Mouse (Mus musculus) midbrain, embryonic 15.5 days (tissue): ENCODE measurements at regions not wholly inside any gene's neighbourhood (a gene's known extent, or its start where the extent isn't known, plus 50 kb on each side); places are given as distances from the start of the nearest gene placed in this dataset.
"Not testable (repeated sequence)": the region's sequence is repeated elsewhere in the genome, so short reads cannot be mapped to it uniquely, and the experiment has no call there.

ENCODE experiments used
- ATAC-seq: fragments of 200-750 bp; cut with Nextera tagmentation; replicated peaks from 2 replicates; pipeline ENCODE4 v1.8.0; 2017; ENCODE audit warnings: moderate TSS enrichment
- H3K27ac ChIP-seq: fragments of 300-500 bp; sonication (generic); 2 replicates; pipeline ENCODE4 v1.5.1; 2015; ENCODE audit warnings: mild to moderate bottlenecking, inconsistent platforms
- H3K27me3 ChIP-seq: fragments of 300-500 bp; sonication (generic); replicated peaks from 2 replicates; pipeline ENCODE4 v1.6.1; 2015; ENCODE audit warnings: inconsistent platforms
- H3K36me3 ChIP-seq: fragments of 300-500 bp; sonication (generic); replicated peaks from 2 replicates; pipeline ENCODE4 v1.6.1; 2015; ENCODE audit warnings: inconsistent platforms
- H3K4me1 ChIP-seq: fragments of 300-500 bp; sonication (generic); 2 replicates; pipeline ENCODE4 v1.6.1; 2015; ENCODE audit warnings: inconsistent platforms
- H3K4me2 ChIP-seq: fragments of 300-500 bp; sonication (generic); 2 replicates; pipeline ENCODE4 v1.6.1; 2015; ENCODE audit warnings: inconsistent platforms, mild to moderate bottlenecking, moderate library complexity
- H3K4me3 ChIP-seq: fragments of 300-500 bp; sonication (generic); 2 replicates; pipeline ENCODE4 v1.5.1; 2015; ENCODE audit warnings: mild to moderate bottlenecking, inconsistent platforms
- H3K9ac ChIP-seq: fragments of 300-500 bp; sonication (generic); 2 replicates; pipeline ENCODE4 v1.6.1; 2015; ENCODE audit warnings: mild to moderate bottlenecking, inconsistent platforms
- H3K9me3 ChIP-seq: fragments of 300-500 bp; sonication (generic); 2 replicates; pipeline ENCODE4 v1.6.1; 2016; ENCODE audit warnings: inconsistent platforms
- WGBS: fragments of 180-500 bp; shearing (Covaris S2); methylation state at CpG from one replicate; pipeline ENCODE4 v1.1.7; 2015; ENCODE audit warnings: mixed read lengths; 5-methylcytosine and 5-hydroxymethylcytosine counted together

DNA sequence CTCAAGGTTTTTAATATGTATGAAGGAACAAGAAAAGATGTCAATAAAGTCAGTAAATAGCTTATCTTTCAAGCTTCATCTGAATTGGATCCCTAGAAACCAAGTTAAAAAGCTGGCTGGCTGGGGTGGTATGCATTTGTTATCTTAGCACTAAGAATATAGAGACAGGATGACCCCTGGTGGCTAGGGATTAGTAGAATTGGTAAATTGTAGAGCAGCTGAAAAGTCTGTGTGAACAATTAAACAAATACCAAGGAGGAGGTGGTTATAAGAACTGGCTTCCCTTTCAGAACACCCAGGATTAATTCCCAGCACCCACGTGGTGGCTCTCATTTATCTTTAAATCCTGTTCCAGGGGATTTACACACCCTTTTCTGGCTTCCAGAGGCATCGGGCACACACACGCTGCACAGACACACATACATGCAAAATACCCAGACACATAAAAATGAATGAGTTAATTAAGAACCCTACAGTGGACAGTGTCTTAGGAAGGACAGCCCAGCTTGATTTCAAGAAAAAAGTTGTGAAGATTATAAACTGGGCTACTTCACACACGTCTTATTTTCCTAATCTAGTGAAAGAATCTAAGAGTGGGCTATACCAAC lies 170.5 kb downstream of the Pdzph1 start:
- H3K36me3 ChIP-seq, result no peaks in the 10 kb centered on the region
- no peak overlapping the region for H3K4me2 ChIP-seq
- no peak overlapping the region for H3K4me3 ChIP-seq
- H3K27ac ChIP-seq, result no peak overlapping the region
- ATAC-seq, result peak; percentile 86; the same call in 1 of the 2 replicates
- no peaks in the 10 kb centered on the region for H3K4me1 ChIP-seq
- 12% methylated on average over 4 of the region's 4 CpGs for WGBS
- H3K9ac ChIP-seq, result no peak overlapping the region
- no peaks in the 10 kb centered on the region for H3K9me3 ChIP-seq
- H3K27me3 ChIP-seq, result no peaks in the 10 kb centered on the region

DNA sequence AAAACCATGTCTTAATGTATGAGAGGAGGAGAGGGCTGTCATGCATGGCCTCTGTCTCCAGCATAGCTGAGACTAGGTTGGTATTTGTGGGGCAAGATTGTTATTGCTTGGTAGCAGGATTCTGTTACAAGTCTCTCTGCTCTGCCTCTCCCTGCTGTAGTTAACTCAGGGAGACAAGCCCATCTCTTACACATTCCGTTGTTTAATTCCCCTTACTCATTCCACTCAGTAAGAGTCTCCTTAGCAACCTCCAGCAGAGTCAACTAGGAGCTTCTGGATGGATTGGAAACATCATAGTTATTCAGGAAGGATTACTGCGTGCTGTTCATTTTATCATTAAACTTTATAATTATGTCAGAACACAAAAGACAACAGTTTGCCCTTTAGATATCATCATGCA lies 171.8 kb downstream of the Pdzph1 start:
- 42% methylated on average over 2 of the region's 2 CpGs for WGBS
- Histone ChIP-seq H3K9me3 (no peaks in the 10 kb centered on the region), H3K4me2 (no peak overlapping the region), H3K27ac (no peak overlapping the region), H3K36me3 (no peaks in the 10 kb centered on the region), H3K27me3 (no peaks in the 10 kb centered on the region), H3K9ac (no peak overlapping the region), H3K4me3 (no peak overlapping the region), H3K4me1 (no peaks in the 10 kb centered on the region)
- no peak for ATAC-seq

DNA sequence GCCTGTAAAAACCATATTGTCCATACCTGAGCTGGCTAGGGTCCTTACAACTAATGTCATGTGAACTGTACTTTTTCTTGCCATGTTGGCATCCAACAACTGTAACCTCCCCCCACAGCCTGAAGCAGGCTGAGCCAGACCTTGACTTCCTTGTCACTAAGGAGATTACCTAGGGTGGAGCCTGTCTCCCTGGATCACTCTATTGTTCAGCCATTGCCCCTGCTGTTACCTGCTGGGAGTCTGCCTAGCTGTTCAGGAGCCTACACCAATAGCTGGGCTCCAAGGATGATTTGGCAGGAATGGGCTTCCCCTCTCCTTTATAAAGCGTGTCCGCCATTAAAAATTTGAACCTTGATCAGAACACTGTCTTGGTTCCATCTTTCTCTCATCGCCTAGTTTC lies 215.7 kb downstream of the Pdzph1 start:
- not testable (repeated sequence) for H3K27ac ChIP-seq, H3K27me3 ChIP-seq, H3K4me1 ChIP-seq, H3K36me3 ChIP-seq, H3K4me2 ChIP-seq, H3K4me3 ChIP-seq, ATAC-seq, H3K9ac ChIP-seq, H3K9me3 ChIP-seq
- WGBS, result 74% methylated on average over 3 of the region's 3 CpGs

DNA sequence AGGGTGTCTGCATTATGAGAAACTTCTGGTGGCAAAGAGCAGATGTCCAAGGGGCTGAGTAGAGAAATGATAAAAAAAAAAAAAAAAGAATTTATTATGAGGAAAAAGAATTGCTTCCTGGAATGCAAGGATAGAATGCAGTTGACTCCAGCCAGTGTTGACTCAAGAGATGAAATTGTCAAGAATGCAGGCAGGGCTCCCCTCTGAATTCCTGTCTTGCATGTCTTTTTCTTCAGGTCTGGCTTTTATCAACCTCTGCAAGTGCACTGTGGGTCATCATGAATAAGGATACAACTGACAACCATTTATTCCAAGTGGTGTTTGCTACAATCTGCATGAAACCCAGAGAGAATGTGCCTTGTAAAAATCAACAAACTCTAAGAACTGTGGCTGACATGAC lies 217.6 kb downstream of the Pdzph1 start:
- Histone ChIP-seq H3K4me3 (no peak overlapping the region), H3K27me3 (no peaks in the 10 kb centered on the region), H3K4me1 (no peaks in the 10 kb centered on the region), H3K9ac (no peak overlapping the region), H3K36me3 (no peaks in the 10 kb centered on the region), H3K27ac (no peak overlapping the region), H3K4me2 (no peak overlapping the region), H3K9me3 (no peaks in the 10 kb centered on the region)
- no peak for ATAC-seq

DNA sequence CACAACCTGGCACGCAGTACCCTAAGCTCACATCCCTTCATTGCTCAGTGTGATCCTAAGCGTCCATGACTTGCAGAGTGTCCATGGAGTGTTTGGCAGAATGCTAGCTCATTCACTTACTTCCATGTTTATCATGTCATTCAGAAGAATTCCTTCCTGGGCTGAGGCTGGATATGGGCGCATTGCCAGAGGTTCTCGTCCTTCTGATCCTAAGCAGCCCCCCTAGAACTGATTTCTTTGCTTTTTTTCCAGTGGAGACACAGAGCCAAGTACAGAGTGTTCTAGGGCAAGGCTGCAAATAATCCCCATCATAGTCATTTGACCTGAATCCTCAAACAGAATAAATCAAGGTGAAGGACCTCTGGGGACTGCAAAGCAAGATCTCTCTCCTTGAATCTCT lies 226.0 kb downstream of the Pdzph1 start:
- WGBS, result 84% methylated on average over 4 of the region's 4 CpGs
- H3K9ac ChIP-seq, result no peak overlapping the region
- no peaks in the 10 kb centered on the region for H3K4me1 ChIP-seq
- no peak overlapping the region for H3K4me2 ChIP-seq
- no peaks in the 10 kb centered on the region for H3K27me3 ChIP-seq
- H3K9me3 ChIP-seq, result no peaks in the 10 kb centered on the region
- no peak overlapping the region for H3K27ac ChIP-seq
- no peak for ATAC-seq
- H3K4me3 ChIP-seq, result no peak overlapping the region
- no peaks in the 10 kb centered on the region for H3K36me3 ChIP-seq

DNA sequence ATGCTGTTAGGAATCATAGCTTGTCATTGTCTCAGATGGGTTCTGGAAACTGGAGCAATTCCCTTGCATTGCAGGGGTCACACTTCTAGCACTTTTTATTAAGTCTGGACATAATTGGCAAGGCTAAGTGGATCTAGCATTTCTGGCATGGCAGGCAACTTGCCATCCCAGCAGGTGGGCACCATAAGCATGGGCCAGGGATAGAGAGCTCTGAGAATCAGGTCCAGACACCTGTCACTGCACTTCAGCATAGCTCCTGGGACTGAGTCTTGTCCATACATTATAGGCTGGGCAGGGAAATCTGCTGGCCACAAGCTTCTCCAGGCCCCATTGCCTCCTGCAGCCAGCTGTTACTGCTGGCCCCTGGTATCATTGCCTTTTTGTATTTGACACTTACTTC lies 242.2 kb downstream of the Pdzph1 start:
- Histone ChIP-seq H3K9ac (no peak overlapping the region), H3K36me3 (no peaks in the 10 kb centered on the region), H3K4me3 (no peak overlapping the region), H3K4me2 (no peak overlapping the region), H3K27me3 (no peaks in the 10 kb centered on the region), H3K27ac (no peak overlapping the region), H3K4me1 (no peaks in the 10 kb centered on the region), H3K9me3 (no peaks in the 10 kb centered on the region)
- no peak for ATAC-seq

DNA sequence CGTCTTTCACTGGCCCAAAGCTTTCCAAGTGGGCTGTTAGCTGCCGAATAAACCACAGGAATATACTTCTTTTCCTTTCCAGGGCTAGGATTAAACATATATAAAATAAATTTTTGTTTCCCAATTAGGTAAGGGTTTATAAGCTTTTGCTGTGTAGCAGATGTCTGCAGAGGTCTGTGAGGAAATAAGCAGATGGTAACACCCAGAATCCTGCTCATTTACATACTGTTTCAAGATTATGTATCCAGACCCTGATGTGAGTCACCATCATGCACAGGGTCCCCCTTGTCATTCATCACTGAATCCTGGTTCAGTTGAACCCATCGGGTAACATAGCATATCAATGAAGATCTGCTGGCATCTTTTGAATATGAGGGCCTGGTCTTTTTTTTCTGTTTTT lies 242.9 kb downstream of the Pdzph1 start:
- 76% methylated on average over 3 of the region's 3 CpGs for WGBS
- no peaks in the 10 kb centered on the region for H3K9me3 ChIP-seq
- no peaks in the 10 kb centered on the region for H3K4me1 ChIP-seq
- H3K4me2 ChIP-seq, result no peak overlapping the region
- ATAC-seq, result no peak
- no peak overlapping the region for H3K27ac ChIP-seq
- no peaks in the 10 kb centered on the region for H3K36me3 ChIP-seq
- no peak overlapping the region for H3K9ac ChIP-seq
- no peaks in the 10 kb centered on the region for H3K27me3 ChIP-seq
- no peak overlapping the region for H3K4me3 ChIP-seq

DNA sequence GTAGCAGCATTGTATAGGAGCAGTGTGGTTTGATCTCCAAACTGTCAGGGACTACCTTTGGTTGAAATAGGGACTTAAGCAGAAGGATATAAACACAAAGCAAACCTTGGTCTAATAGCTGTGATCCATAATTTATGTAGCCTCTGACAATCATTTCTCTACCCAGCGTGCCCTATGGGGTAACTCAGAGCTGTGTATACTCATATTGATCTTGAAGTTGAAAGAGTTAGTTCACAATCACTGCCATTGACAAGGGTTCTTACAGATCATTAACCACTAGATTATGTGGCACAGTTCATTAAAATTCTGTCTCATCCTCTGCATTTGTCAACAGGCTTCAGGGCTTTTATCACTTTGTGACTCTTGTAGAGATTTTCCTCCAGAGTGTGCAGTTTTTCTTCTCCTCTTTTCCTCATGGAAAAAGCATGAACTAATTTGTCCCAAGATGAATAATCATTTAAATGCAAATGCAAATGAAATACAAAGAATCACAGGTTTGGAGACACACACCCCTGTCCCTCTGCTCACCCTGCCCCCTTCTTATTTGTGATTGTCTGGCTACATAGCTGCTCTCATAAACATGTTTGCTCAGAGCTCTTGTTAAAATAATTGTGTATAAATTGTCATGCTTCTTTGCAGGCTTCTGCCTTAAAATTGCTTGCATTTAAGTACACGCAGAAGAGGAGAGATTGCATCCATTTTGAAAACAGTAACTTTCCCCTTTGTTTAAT lies 280.3 kb downstream of the Pdzph1 start:
- peak overlapping the region; percentile 6; the same call in 1 of the 2 replicates for H3K27ac ChIP-seq
- H3K27me3 ChIP-seq, result no peaks in the 10 kb centered on the region
- ATAC-seq, result peak; percentile 94
- no peaks in the 10 kb centered on the region for H3K36me3 ChIP-seq
- H3K4me1 ChIP-seq, result no peaks in the 10 kb centered on the region
- WGBS, result 51% methylated on average over 2 of the region's 2 CpGs
- H3K4me2 ChIP-seq, result no peak overlapping the region
- H3K4me3 ChIP-seq, result no peak overlapping the region
- no peaks in the 10 kb centered on the region for H3K9me3 ChIP-seq
- no peak overlapping the region for H3K9ac ChIP-seq

DNA sequence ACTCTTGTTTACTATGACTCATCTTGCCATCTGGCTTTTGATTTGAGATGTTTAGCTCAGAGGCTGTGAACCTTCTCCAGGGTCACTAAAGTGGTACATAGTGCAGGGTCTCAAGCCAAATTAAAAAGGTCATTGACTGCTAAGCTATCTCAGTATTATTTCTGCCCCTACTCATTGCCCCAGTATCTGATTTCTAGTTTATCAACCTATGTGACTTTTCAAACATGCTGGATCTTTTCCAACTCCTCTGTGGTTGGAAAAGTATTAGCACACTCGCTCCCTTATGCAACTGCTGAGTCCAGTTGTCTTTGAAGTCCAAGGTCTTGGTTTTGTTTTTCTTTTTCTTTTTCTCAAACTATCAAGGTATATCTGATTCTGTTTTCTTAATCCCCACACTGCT lies 301.0 kb downstream of the Pdzph1 start:
- ATAC-seq, result no peak
- WGBS, result 96% methylated on average over 1 of the region's 1 CpGs
- Histone ChIP-seq H3K9me3 (no peaks in the 10 kb centered on the region), H3K27ac (no peak overlapping the region), H3K9ac (no peak overlapping the region), H3K27me3 (no peaks in the 10 kb centered on the region), H3K36me3 (no peaks in the 10 kb centered on the region), H3K4me3 (no peak overlapping the region), H3K4me2 (no peak overlapping the region), H3K4me1 (no peaks in the 10 kb centered on the region)

DNA sequence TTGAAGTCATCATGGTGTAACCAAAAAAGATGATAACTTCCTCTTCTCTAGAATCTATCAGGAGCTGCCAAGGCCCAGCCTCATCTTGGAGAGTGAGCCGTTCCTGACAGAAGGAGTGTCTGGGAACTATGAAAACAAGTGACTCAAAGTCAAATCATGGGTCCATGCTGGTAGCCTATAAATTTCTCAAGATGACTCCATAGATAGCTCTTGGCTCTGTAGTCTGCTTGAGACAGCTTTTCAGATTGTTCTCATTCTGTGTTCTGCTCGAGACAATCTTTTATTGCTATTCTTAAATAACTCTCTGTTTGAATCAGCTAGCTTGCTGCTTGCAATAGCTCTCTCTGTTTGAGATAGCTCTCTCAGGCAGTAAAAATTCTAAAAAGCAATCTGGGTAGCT lies 318.9 kb downstream of the Pdzph1 start:
- H3K4me2 ChIP-seq, result no peak overlapping the region
- no peak overlapping the region for H3K9ac ChIP-seq
- no peaks in the 10 kb centered on the region for H3K36me3 ChIP-seq
- ATAC-seq, result no peak
- H3K27me3 ChIP-seq, result no peaks in the 10 kb centered on the region
- WGBS, result 82% methylated on average over 2 of the region's 2 CpGs
- H3K9me3 ChIP-seq, result no peaks in the 10 kb centered on the region
- H3K4me3 ChIP-seq, result no peak overlapping the region
- no peaks in the 10 kb centered on the region for H3K4me1 ChIP-seq
- no peak overlapping the region for H3K27ac ChIP-seq

DNA sequence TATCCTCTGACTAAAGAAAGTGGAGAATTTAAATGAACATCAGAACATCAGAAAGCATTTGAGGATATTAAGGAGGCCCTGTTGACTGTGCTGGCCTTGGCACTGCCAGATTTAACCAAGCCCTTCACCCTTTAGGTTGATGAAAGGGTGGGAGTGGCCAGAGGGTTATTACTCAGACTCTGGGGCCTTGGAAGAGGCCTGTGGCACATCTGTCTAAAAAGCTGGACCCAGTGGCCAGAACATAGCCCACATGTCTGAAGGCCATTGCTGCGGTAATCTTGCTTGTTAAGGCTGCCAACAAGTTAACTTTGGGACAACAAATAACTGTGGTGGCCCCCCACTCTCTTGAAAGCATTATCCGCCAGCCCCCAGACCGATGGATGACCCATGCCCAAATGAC lies 323.1 kb downstream of the Pdzph1 start:
- Histone ChIP-seq H3K27me3 (no peaks in the 10 kb centered on the region), H3K36me3 (no peaks in the 10 kb centered on the region), H3K27ac (no peak overlapping the region), H3K9ac (no peak overlapping the region), H3K4me1 (no peaks in the 10 kb centered on the region), H3K9me3 (no peaks in the 10 kb centered on the region), H3K4me3 (no peak overlapping the region), H3K4me2 (no peak overlapping the region)
- 91% methylated on average over 3 of the region's 3 CpGs for WGBS
- no peak for ATAC-seq

DNA sequence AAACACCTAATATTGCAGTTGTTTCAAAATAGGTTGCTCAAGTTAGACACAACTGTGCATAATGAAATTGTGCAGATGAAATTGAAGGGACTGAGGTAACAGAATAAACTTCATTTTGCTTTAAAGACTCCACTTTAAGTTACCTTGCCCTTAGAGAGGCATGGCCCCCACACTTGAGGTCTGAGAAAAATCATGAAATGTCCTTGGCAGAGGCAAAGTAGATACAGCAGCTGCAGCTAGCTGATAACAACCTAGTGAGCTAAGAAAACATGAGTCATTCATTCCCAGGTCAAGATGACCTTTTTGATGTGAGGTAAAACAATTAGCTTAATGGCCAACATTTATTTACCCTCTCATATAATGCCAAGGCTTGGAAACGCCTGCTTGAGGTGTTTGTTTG lies 347.4 kb downstream of the Pdzph1 start:
- no peaks in the 10 kb centered on the region for H3K9me3 ChIP-seq
- 73% methylated on average over 1 of the region's 1 CpGs for WGBS
- no peak overlapping the region for H3K27ac ChIP-seq
- no peak overlapping the region for H3K4me2 ChIP-seq
- no peaks in the 10 kb centered on the region for H3K27me3 ChIP-seq
- no peak overlapping the region for H3K4me3 ChIP-seq
- H3K9ac ChIP-seq, result no peak overlapping the region
- H3K4me1 ChIP-seq, result no peaks in the 10 kb centered on the region
- no peaks in the 10 kb centered on the region for H3K36me3 ChIP-seq
- ATAC-seq, result no peak

DNA sequence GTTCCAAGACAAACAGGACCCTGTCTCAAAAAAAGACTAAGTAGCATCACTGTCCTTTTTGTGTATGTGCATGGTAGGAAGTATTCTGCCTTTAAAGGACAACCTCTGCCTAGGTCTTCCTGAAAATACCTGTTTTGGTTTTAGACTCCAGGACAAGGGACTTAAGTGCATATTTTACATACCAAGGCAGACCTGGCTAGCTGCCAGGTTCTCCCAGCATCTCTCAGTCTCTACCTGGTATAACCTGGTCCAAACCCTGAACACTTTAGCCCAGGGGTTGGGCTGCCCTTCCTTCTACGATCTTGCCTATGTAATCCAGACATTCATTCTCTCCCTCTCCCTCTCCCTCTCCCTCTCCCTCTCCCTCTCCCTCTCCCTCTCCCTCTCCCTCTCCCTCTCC lies 348.9 kb downstream of the Pdzph1 start:
- H3K27ac ChIP-seq, result no peak overlapping the region
- H3K4me2 ChIP-seq, result no peak overlapping the region
- 67% methylated on average over 1 of the region's 1 CpGs for WGBS
- no peaks in the 10 kb centered on the region for H3K9me3 ChIP-seq
- no peaks in the 10 kb centered on the region for H3K36me3 ChIP-seq
- H3K27me3 ChIP-seq, result no peaks in the 10 kb centered on the region
- no peak overlapping the region for H3K4me3 ChIP-seq
- H3K4me1 ChIP-seq, result no peaks in the 10 kb centered on the region
- ATAC-seq, result no peak
- H3K9ac ChIP-seq, result no peak overlapping the region
